Comparison of ENCODE assay signal across 26 mouse cellular contexts in genomic region chr7:89242565-89242964, GRCm38 (mm10).
A peak's percentile ranks its signal among the peaks of the same experiment; 100 is the strongest.
DNase-seq lines count a peak whose midpoint lies in the region; ATAC-seq and TF ChIP-seq lines count a peak whose summit lies in the region.
"Had no signal": no experiment of that assay in that cellular context is flagged by ENCODE, and none has a peak within 500 bp of the region (broad histone marks: within the 10 kb centered on the region; RNA-seq: fewer than 3 reads in every experiment).

No protein-coding gene starts in this region.

- H3K9ac ChIP-seq in liver, embryonic 11.5 days (ENCODE audit: low read depth, low read length) = no peak overlapping the region
- H3K9ac ChIP-seq in liver, embryonic 14.5 days (replicated peaks) = no peak overlapping the region
- H3K9ac ChIP-seq in midbrain, embryonic 15.5 days = no peak overlapping the region
- H3K9ac ChIP-seq in intestine, embryonic 15.5 days = no peak overlapping the region
- H3K9ac ChIP-seq: embryonic facial prominence, embryonic 12.5 days; embryonic facial prominence, embryonic 15.5 days; forebrain, embryonic 12.5 days; forebrain, embryonic 15.5 days; heart, embryonic 12.5 days; heart, embryonic 15.5 days; hindbrain, embryonic 14.5 days had no signal

- no peaks in the 10 kb centered on the region for H3K9me3 ChIP-seq in liver, embryonic 11.5 days (ENCODE audit: control insufficient read depth, low read length)
- no peaks in the 10 kb centered on the region for H3K9me3 ChIP-seq in liver, embryonic 14.5 days (ENCODE audit: control insufficient read depth, low read length)
- no peaks in the 10 kb centered on the region for H3K9me3 ChIP-seq in midbrain, embryonic 15.5 days
- no peaks in the 10 kb centered on the region for H3K9me3 ChIP-seq in intestine, embryonic 15.5 days
- H3K9me3 ChIP-seq: embryonic facial prominence, embryonic 12.5 days; embryonic facial prominence, embryonic 15.5 days; forebrain, embryonic 12.5 days; forebrain, embryonic 15.5 days; heart, embryonic 12.5 days; heart, embryonic 15.5 days had no signal

- H3K4me2 ChIP-seq in liver, embryonic 11.5 days = no peak overlapping the region
- H3K4me2 ChIP-seq in liver, embryonic 14.5 days (ENCODE audit: low read depth) = no peak overlapping the region
- no peak overlapping the region for H3K4me2 ChIP-seq in midbrain, embryonic 15.5 days
- H3K4me2 ChIP-seq in intestine, embryonic 15.5 days (replicated peaks) = no peak overlapping the region
- H3K4me2 ChIP-seq: embryonic facial prominence, embryonic 12.5 days; embryonic facial prominence, embryonic 15.5 days; forebrain, embryonic 12.5 days; forebrain, embryonic 15.5 days; heart, embryonic 12.5 days; heart, embryonic 15.5 days; hindbrain, embryonic 14.5 days had no signal

- H3K36me3 ChIP-seq in liver, embryonic 11.5 days (ENCODE audit: control insufficient read depth, insufficient read depth, low read length) = peaks cover 2% of the 10 kb centered on the region; the same call in 1 of the 2 replicates
- no peaks in the 10 kb centered on the region for H3K36me3 ChIP-seq in liver, embryonic 14.5 days (replicated peaks; ENCODE audit: control insufficient read depth, insufficient read depth, low read depth)
- H3K36me3 ChIP-seq in midbrain, embryonic 15.5 days (replicated peaks) = no peaks in the 10 kb centered on the region
- H3K36me3 ChIP-seq in intestine, embryonic 15.5 days = no peaks in the 10 kb centered on the region
- H3K36me3 ChIP-seq: embryonic facial prominence, embryonic 15.5 days; forebrain, embryonic 12.5 days; forebrain, embryonic 15.5 days had no signal

- no peak overlapping the region for H3K4me3 ChIP-seq in liver, embryonic 11.5 days (ENCODE audit: low read depth, low read length)
- H3K4me3 ChIP-seq in liver, embryonic 14.5 days (ENCODE audit: insufficient read depth in 1 of 2, low read depth in 2 of 2, low read length in 2 of 2) = no peak overlapping the region
- H3K4me3 ChIP-seq in midbrain, embryonic 15.5 days = no peak overlapping the region
- H3K4me3 ChIP-seq in intestine, embryonic 15.5 days (replicated peaks) = no peak overlapping the region
- H3K4me3 ChIP-seq: embryonic facial prominence, embryonic 12.5 days; embryonic facial prominence, embryonic 15.5 days; forebrain, embryonic 12.5 days; forebrain, embryonic 15.5 days; heart, embryonic 12.5 days; heart, embryonic 15.5 days had no signal

- DNase-seq in liver, embryonic 11.5 days (ENCODE audit: low spot score) = no peak
- DNase-seq in liver = no peak
- DNase-seq in c-Kit-positive CD71-positive TER-119-positive erythroid progenitor cells, embryonic 14.5 days (ENCODE audit: low spot score) = peak; percentile 14
- DNase-seq in liver, embryonic 14.5 days (ENCODE audit: low read depth in 3 of 3, low spot score in 3 of 3) = no peak
- no peak for DNase-seq in layer of hippocampus, adult 11-12 months (ENCODE audit: low spot score)
- DNase-seq: adrenal gland, adult 2 months; adrenal gland, postnatal 14 days; cerebellum, adult 11-12 months; cerebellum, adult 8-10 months; cerebellum, postnatal 10 days; cerebellum, postnatal 36 days; gastrocnemius, postnatal 25 days; heart, adult 18-20 months; heart, postnatal 10 days; heart, postnatal 4 days had no signal

- no peaks in the 10 kb centered on the region; the same call in 1 of the 2 replicates for H3K4me1 ChIP-seq in liver, embryonic 11.5 days (replicated peaks; ENCODE audit: control insufficient read depth, insufficient read depth, low read length)
- H3K4me1 ChIP-seq in liver, embryonic 14.5 days (replicated peaks; ENCODE audit: control insufficient read depth in 2 of 2, insufficient read depth in 2 of 2, low read length in 1 of 2) = peaks cover 0 to 4% of the 10 kb centered on the region in 2 experiments; a peak in 2 of 4 replicates
- H3K4me1 ChIP-seq in midbrain, embryonic 15.5 days = no peaks in the 10 kb centered on the region
- H3K4me1 ChIP-seq in intestine, embryonic 15.5 days (replicated peaks) = no peaks in the 10 kb centered on the region
- H3K4me1 ChIP-seq: embryonic facial prominence, embryonic 12.5 days; embryonic facial prominence, embryonic 15.5 days; forebrain, embryonic 12.5 days; forebrain, embryonic 15.5 days had no signal

- no peak for TF ChIP-seq EP300 in liver, embryonic 14.5 days (IDR thresholded peaks at IDR 0.05; ENCODE audit: low read depth)

- WGBS in liver, embryonic 11.5 days = 62% methylated on average over 4 of the region's 4 CpGs
- WGBS in liver, embryonic 14.5 days (ENCODE audit: insufficient replicate concordance) = 32% methylated on average over 4 of the region's 4 CpGs
- WGBS in midbrain, embryonic 15.5 days = 90% methylated on average over 4 of the region's 4 CpGs
- WGBS in intestine, embryonic 15.5 days = 85% methylated on average over 4 of the region's 4 CpGs

- no peak overlapping the region for H3K27ac ChIP-seq in liver, embryonic 11.5 days (ENCODE audit: low read depth, low read length)
- H3K27ac ChIP-seq in liver, embryonic 14.5 days = no peak overlapping the region
- H3K27ac ChIP-seq in midbrain, embryonic 15.5 days = no peak overlapping the region
- no peak overlapping the region for H3K27ac ChIP-seq in intestine, embryonic 15.5 days
- H3K27ac ChIP-seq: embryonic facial prominence, embryonic 12.5 days; embryonic facial prominence, embryonic 15.5 days; forebrain, embryonic 12.5 days; forebrain, embryonic 15.5 days; heart, embryonic 15.5 days; hindbrain, embryonic 14.5 days; hindbrain, postnatal 0 days had no signal

- H3K27me3 ChIP-seq in liver, embryonic 11.5 days (replicated peaks; ENCODE audit: control insufficient read depth, insufficient read depth, low read length) = no peaks in the 10 kb centered on the region
- no peaks in the 10 kb centered on the region for H3K27me3 ChIP-seq in liver, embryonic 14.5 days (ENCODE audit: control insufficient read depth, insufficient read depth, low read length)
- H3K27me3 ChIP-seq in midbrain, embryonic 15.5 days (replicated peaks) = no peaks in the 10 kb centered on the region
- H3K27me3 ChIP-seq in intestine, embryonic 15.5 days (replicated peaks) = no peaks in the 10 kb centered on the region
- H3K27me3 ChIP-seq: embryonic facial prominence, embryonic 12.5 days; embryonic facial prominence, embryonic 15.5 days; forebrain, embryonic 12.5 days; forebrain, embryonic 15.5 days; heart, embryonic 12.5 days; heart, embryonic 15.5 days had no signal

- peak; percentile 75 for ATAC-seq in liver, embryonic 11.5 days (replicated peaks; ENCODE audit: low FRiP score)
- peak; percentile 74; the same call in 1 of the 2 replicates for ATAC-seq in liver, embryonic 14.5 days (ENCODE audit: insufficient read depth)
- ATAC-seq in megakaryocyte-erythroid progenitor cell, adult 5-6 weeks (replicated peaks; ENCODE audit: low FRiP score, low TSS enrichment, poor library complexity, severe bottlenecking) = peak; percentile 71; the same call in 1 of the 2 replicates
- ATAC-seq in midbrain, embryonic 15.5 days (replicated peaks) = no peak
- no peak for ATAC-seq in intestine, embryonic 15.5 days
- ATAC-seq: forebrain, embryonic 15.5 days; hindbrain, postnatal 0 days had no signal

- no peak for TF ChIP-seq CTCF in liver, embryonic 14.5 days (IDR thresholded peaks at IDR 0.05; ENCODE audit: low read depth)

Comparison
In these comparisons a context has a peak if more than half of its experiments do, and no peak if none do; other contexts are left out.
1. ATAC-seq: peak in liver, embryonic 11.5 days (single experiment), liver, embryonic 14.5 days (single experiment) and megakaryocyte-erythroid progenitor cell, adult 5-6 weeks (single experiment); none in midbrain, embryonic 15.5 days (single experiment) and intestine, embryonic 15.5 days (single experiment).